Mouse (Mus musculus): Measurements from ENCODE around the gene Tab1. TPM values are rescaled to one million over a fixed set of nuclear protein-coding genes. Genes with fewer than 3 reads are reported as not detected.

The Tab1 gene
- total and polyA plus RNA-seq, 2 experiments from 2014 or later: 29.1 to 37.3 TPM

DNA sequence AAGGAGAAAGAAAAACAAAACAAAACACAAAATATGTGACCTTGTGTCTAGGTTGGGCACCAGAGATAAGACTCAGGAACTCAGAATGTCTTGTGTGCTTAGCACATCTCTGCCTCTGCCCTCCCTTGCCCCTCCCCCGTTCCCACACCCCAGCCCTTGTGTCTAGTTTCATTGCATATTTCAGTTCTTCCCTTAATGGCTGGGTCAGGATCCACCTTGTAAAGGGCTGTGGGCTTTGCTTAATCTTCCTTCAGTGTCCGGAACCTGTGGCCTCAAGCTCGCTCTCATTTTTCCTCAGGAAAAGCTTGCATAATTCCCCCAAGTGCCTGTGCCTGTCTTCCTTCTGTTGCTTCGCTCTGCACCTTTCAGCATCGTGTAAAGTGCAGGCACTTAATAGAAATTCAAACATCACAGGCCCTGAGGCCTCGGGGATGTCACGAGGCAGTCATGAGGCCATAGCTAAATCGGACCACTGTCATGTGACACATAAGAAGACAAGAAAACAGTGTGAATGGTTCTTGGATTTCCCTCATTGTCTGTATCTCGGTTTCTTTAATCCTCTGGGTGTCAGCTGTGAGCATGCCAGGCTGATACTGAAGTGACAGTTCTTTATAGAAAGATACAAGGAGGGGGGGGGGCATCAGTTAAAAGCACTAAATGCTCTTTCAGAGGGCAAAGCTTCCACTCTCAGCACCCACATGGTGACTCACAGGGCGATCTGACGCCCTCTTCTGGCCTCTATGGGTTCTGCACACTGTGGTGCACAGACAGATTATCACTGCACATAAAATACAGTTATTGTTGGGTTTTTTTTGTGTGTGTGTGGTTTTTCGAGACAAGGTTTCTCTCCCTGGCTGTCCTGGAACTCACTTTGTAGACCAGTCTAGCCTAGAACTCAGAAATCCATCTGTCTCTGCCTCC lies 27.2 kb upstream of the Tab1 start:
- peak overlapping the region; percentile 7; the same call in 1 of the 2 replicates for H3K9ac ChIP-seq (replicated peaks; ENCODE audit: low read depth, low read length)
- no peaks in the 10 kb centered on the region for H3K36me3 ChIP-seq (replicated peaks; ENCODE audit: control insufficient read depth, insufficient read depth, low read length)
- no peaks in the 10 kb centered on the region for H3K27me3 ChIP-seq (ENCODE audit: control insufficient read depth, insufficient read depth, low read length)
- no peak for DNase-seq (ENCODE audit: low spot score)
- H3K4me1 ChIP-seq (ENCODE audit: control insufficient read depth, insufficient read depth): no peaks in the 10 kb centered on the region
- H3K27ac ChIP-seq (ENCODE audit: low read depth): peak overlapping the region; percentile 16; the same call in 1 of the 2 replicates
- WGBS: 47% methylated on average over 12 of the region's 12 CpGs
- no peaks in the 10 kb centered on the region for H3K9me3 ChIP-seq (replicated peaks; ENCODE audit: control insufficient read depth, low read length)
- TF ChIP-seq EP300 (IDR thresholded peaks at IDR 0.05; ENCODE audit: low read depth): peak; percentile 85
- peak; percentile 22; the same call in 1 of the 2 replicates for TF ChIP-seq CTCF (IDR thresholded peaks at IDR 0.05; ENCODE audit: low read depth)
- H3K4me2 ChIP-seq (ENCODE audit: low read depth, low read length): no peak overlapping the region
- peak; percentile 58 for ATAC-seq (ENCODE audit: insufficient read depth, low read depth)
- no peak overlapping the region for H3K4me3 ChIP-seq (ENCODE audit: low read depth, low read length)

DNA sequence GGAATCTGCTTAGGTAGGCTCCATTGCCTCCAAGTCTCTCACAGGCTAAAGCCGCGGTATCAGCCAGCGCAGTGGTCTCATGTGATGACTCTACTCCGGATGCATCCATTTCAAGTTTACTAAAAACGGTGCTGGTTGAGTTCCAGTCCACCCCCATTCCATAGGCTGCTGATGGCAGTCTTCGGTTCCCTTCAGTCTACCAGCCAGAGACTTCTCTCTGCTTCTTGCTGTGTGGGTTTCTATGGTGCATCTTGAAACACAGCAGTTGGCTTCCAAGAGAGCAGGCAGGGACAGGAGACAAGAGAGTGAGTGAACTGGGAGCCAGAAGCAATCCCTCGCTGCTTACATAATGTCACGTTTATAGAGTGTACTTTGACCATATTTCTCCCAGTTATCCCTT lies 25.8 kb upstream of the Tab1 start:
- H3K4me1 ChIP-seq (ENCODE audit: control insufficient read depth, insufficient read depth): no peaks in the 10 kb centered on the region
- H3K4me2 ChIP-seq (ENCODE audit: low read depth, low read length): no peak overlapping the region
- H3K27ac ChIP-seq (ENCODE audit: low read depth): no peak overlapping the region
- H3K9ac ChIP-seq (replicated peaks; ENCODE audit: low read depth, low read length): no peak overlapping the region
- ATAC-seq (ENCODE audit: insufficient read depth, low read depth) (no peak), DNase-seq (ENCODE audit: low spot score) (no peak)
- no peaks in the 10 kb centered on the region for H3K36me3 ChIP-seq (replicated peaks; ENCODE audit: control insufficient read depth, insufficient read depth, low read length)
- TF ChIP-seq EP300 (IDR thresholded peaks at IDR 0.05; ENCODE audit: low read depth) (no peak), CTCF (IDR thresholded peaks at IDR 0.05; ENCODE audit: low read depth) (no peak)
- H3K27me3 ChIP-seq (ENCODE audit: control insufficient read depth, insufficient read depth, low read length): no peaks in the 10 kb centered on the region
- 91% methylated on average over 8 of the region's 8 CpGs for WGBS
- no peaks in the 10 kb centered on the region for H3K9me3 ChIP-seq (replicated peaks; ENCODE audit: control insufficient read depth, low read length)
- no peak overlapping the region for H3K4me3 ChIP-seq (ENCODE audit: low read depth, low read length)

DNA sequence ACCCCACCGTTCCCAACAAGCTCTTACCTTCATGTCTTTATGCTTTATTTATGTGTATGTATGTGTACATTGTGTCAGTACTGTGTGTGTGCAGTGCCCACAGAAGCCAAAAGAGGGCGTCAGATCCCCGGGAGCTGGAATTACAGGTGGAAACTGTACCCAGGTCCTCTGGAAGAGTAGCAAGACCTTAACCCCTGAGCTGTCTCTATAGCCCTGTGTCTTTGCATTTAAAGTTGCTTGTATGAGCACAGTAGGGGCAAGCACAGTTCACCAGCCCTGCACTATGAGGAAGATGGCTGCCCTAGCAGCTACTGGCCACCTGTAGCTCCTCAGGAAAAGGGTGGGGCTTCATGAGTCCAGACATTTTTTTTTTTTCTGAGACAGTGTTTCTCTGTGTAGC lies 25.4 kb upstream of the Tab1 start:
- DNase-seq (ENCODE audit: low spot score) (no peak), ATAC-seq (ENCODE audit: insufficient read depth, low read depth) (no peak)
- Histone ChIP-seq H3K4me3 (ENCODE audit: low read depth, low read length) (no peak overlapping the region), H3K27ac (ENCODE audit: low read depth) (no peak overlapping the region), H3K4me1 (ENCODE audit: control insufficient read depth, insufficient read depth) (no peaks in the 10 kb centered on the region), H3K27me3 (ENCODE audit: control insufficient read depth, insufficient read depth, low read length) (no peaks in the 10 kb centered on the region), H3K4me2 (ENCODE audit: low read depth, low read length) (no peak overlapping the region), H3K9me3 (replicated peaks; ENCODE audit: control insufficient read depth, low read length) (no peaks in the 10 kb centered on the region), H3K9ac (replicated peaks; ENCODE audit: low read depth, low read length) (no peak overlapping the region), H3K36me3 (replicated peaks; ENCODE audit: control insufficient read depth, insufficient read depth, low read length) (no peaks in the 10 kb centered on the region)
- no peak for TF ChIP-seq CTCF (IDR thresholded peaks at IDR 0.05; ENCODE audit: low read depth)
- TF ChIP-seq EP300 (IDR thresholded peaks at IDR 0.05; ENCODE audit: low read depth): no peak
- WGBS: 80% methylated on average over 3 of the region's 3 CpGs

DNA sequence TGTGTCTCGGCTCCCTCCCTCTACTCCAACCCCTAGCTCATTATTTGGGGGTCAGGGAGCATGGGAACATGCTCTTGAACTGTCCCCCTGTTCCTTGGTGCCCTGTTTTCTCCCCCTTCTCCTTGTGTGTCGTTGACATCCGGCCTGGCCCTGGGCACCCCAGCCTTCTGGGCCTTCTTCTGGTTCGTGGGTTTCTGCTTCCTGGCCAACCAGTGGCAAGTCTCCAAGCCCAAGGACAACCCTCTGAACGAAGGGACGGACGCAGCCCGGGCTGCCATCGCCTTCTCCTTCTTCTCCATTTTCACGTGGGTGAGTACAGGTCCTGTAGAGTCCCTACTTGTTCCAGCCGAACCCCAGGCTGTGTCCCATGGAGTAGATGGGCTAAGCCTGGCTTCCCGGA lies 21.5 kb upstream of the Tab1 start:
- H3K9ac ChIP-seq (replicated peaks; ENCODE audit: low read depth, low read length): no peak overlapping the region
- no peak for TF ChIP-seq EP300 (IDR thresholded peaks at IDR 0.05; ENCODE audit: low read depth)
- no peaks in the 10 kb centered on the region for H3K4me1 ChIP-seq (ENCODE audit: control insufficient read depth, insufficient read depth)
- H3K36me3 ChIP-seq (replicated peaks; ENCODE audit: control insufficient read depth, insufficient read depth, low read length): no peaks in the 10 kb centered on the region
- DNase-seq (ENCODE audit: low spot score) (no peak), ATAC-seq (ENCODE audit: insufficient read depth, low read depth) (no peak)
- H3K27ac ChIP-seq (ENCODE audit: low read depth): no peak overlapping the region
- no peak overlapping the region for H3K4me3 ChIP-seq (ENCODE audit: low read depth, low read length)
- H3K27me3 ChIP-seq (ENCODE audit: control insufficient read depth, insufficient read depth, low read length): no peaks in the 10 kb centered on the region
- WGBS: 73% methylated on average over 12 of the region's 12 CpGs
- no peaks in the 10 kb centered on the region for H3K9me3 ChIP-seq (replicated peaks; ENCODE audit: control insufficient read depth, low read length)
- H3K4me2 ChIP-seq (ENCODE audit: low read depth, low read length): no peak overlapping the region

DNA sequence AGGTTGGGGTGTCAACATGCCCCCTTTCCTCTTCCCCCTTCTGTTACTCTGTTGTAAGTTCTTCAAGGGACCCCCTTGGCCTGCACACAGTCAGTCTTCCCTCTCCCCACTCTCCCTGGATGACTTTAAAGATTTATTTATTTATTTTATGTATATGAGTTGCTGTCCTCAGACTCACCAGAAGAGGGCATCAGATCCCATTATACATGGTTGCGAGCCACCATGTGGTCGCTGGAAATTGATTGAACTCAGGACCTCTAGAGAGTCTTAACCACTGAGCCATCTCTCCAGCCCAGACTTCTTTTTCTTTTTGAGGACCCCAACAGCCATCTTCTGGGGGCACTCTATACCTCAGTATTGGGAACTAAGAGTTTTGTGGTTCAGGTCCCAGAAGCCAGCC lies 20.4 kb upstream of the Tab1 start:
- ATAC-seq (ENCODE audit: insufficient read depth, low read depth) (no peak), DNase-seq (ENCODE audit: low spot score) (no peak)
- Histone ChIP-seq H3K4me3 (ENCODE audit: low read depth, low read length) (no peak overlapping the region), H3K36me3 (replicated peaks; ENCODE audit: control insufficient read depth, insufficient read depth, low read length) (no peaks in the 10 kb centered on the region), H3K4me1 (ENCODE audit: control insufficient read depth, insufficient read depth) (no peaks in the 10 kb centered on the region), H3K9ac (replicated peaks; ENCODE audit: low read depth, low read length) (no peak overlapping the region), H3K27ac (ENCODE audit: low read depth) (no peak overlapping the region), H3K9me3 (replicated peaks; ENCODE audit: control insufficient read depth, low read length) (no peaks in the 10 kb centered on the region), H3K27me3 (ENCODE audit: control insufficient read depth, insufficient read depth, low read length) (no peaks in the 10 kb centered on the region), H3K4me2 (ENCODE audit: low read depth, low read length) (no peak overlapping the region)
- 48% methylated on average over 2 of the region's 2 CpGs for WGBS
- peak; percentile 20; the same call in 1 of the 2 replicates for TF ChIP-seq CTCF (IDR thresholded peaks at IDR 0.05; ENCODE audit: low read depth)
- no peak for TF ChIP-seq EP300 (IDR thresholded peaks at IDR 0.05; ENCODE audit: low read depth)
